Mouse (Mus musculus): ENCODE results near the gene Heatr5a. TPM values are rescaled to one million over a fixed set of nuclear protein-coding genes. Genes with fewer than 3 reads are reported as not detected.

Gene Heatr5a
- polyA plus RNA-seq, 1 experiment from 2014 or later = 13.8 TPM

- no peaks in the 10 kb centered on the region for H3K27me3 ChIP-seq (replicated peaks)
- no peak overlapping the region for H3K9ac ChIP-seq
- H3K4me2 ChIP-seq = no peak overlapping the region
- H3K36me3 ChIP-seq = 0 out of 2 replicates have a peak, but pooled peaks cover 7% of the 10 kb centered on the region
- peaks cover 40% of the 10 kb centered on the region for H3K4me1 ChIP-seq
- H3K9me3 ChIP-seq (replicated peaks) = no peaks in the 10 kb centered on the region
- 14% methylated on average over 3 of the region's 3 CpGs for WGBS (ENCODE audit: insufficient replicate concordance)
- peak; percentile 54 for ATAC-seq
- H3K27ac ChIP-seq = 0 out of 2 replicates have a peak overlapping the region, but pooled peaks have one; percentile 54
- H3K4me3 ChIP-seq = no peak overlapping the region
Observed at GRCm38 (mm10) chr12:51835219-51835618, 135.9 kb downstream of the Heatr5a start.

- H3K9ac ChIP-seq = peak overlapping the region; percentile 100; the same call in 1 of the 2 replicates
Observed at GRCm38 (mm10) chr12:51831931-51832330, 139.2 kb downstream of the Heatr5a start.

GRCm38 (mm10) chr12:51831296-51831695, 139.8 kb downstream of the Heatr5a start:
- H3K27ac ChIP-seq = peak overlapping the region; percentile 100

More at GRCm38 (mm10) chr12:51831931-51832330, 139.2 kb downstream of the Heatr5a start:
- Histone ChIP-seq H3K36me3 (peaks cover 15% of the 10 kb centered on the region), H3K4me2 (peak overlapping the region; percentile 71), H3K4me1 (peaks cover 40% of the 10 kb centered on the region), H3K27me3 (replicated peaks) (no peaks in the 10 kb centered on the region), H3K9me3 (replicated peaks) (no peaks in the 10 kb centered on the region), H3K4me3 (peak overlapping the region; percentile 95), H3K27ac (peak overlapping the region; percentile 100)
- 75% methylated on average over 13 of the region's 13 CpGs for whole genome bisulfite sequencing (ENCODE audit: insufficient replicate concordance)
- no peak for ATAC-seq

GRCm38 (mm10) chr12:51830671-51831070, 140.4 kb downstream of the Heatr5a start:
- peak overlapping the region; percentile 100 for H3K27ac ChIP-seq
- WGBS (ENCODE audit: insufficient replicate concordance) = 57% methylated on average over 1 of the region's 1 CpGs
- H3K9me3 ChIP-seq (replicated peaks) = no peaks in the 10 kb centered on the region
- peak overlapping the region; percentile 100 for H3K9ac ChIP-seq
- no peaks in the 10 kb centered on the region for H3K27me3 ChIP-seq (replicated peaks)
- ATAC-seq = no peak
- H3K4me1 ChIP-seq = peaks cover 44% of the 10 kb centered on the region
- peak overlapping the region; percentile 71 for H3K4me2 ChIP-seq
- H3K36me3 ChIP-seq = peaks cover 24% of the 10 kb centered on the region
- H3K4me3 ChIP-seq = peak overlapping the region; percentile 95

More at GRCm38 (mm10) chr12:51831296-51831695, 139.8 kb downstream of the Heatr5a start:
- 23% methylated on average over 3 of the region's 3 CpGs for whole genome bisulfite sequencing (ENCODE audit: insufficient replicate concordance)
- H3K9me3 ChIP-seq (replicated peaks) = no peaks in the 10 kb centered on the region
- peak overlapping the region; percentile 71 for H3K4me2 ChIP-seq
- peak overlapping the region; percentile 95 for H3K4me3 ChIP-seq
- ATAC-seq = no peak
- no peaks in the 10 kb centered on the region for H3K27me3 ChIP-seq (replicated peaks)
- H3K4me1 ChIP-seq = peaks cover 44% of the 10 kb centered on the region
- peaks cover 20% of the 10 kb centered on the region for H3K36me3 ChIP-seq
- peak overlapping the region; percentile 100 for H3K9ac ChIP-seq

GRCm38 (mm10) chr12:51830077-51830402, 141.1 kb downstream of the Heatr5a start:
- H3K4me1 ChIP-seq = peaks cover 42% of the 10 kb centered on the region
- peak overlapping the region; percentile 100 for H3K9ac ChIP-seq
- WGBS (ENCODE audit: insufficient replicate concordance) = under 1% methylated on average over 12 of the region's 12 CpGs
- H3K4me3 ChIP-seq = peak overlapping the region; percentile 95
- peak; percentile 33 for ATAC-seq
- peak overlapping the region; percentile 100 for H3K27ac ChIP-seq
- peak overlapping the region; percentile 71 for H3K4me2 ChIP-seq
- no peaks in the 10 kb centered on the region for H3K9me3 ChIP-seq (replicated peaks)
- peaks cover 29% of the 10 kb centered on the region for H3K36me3 ChIP-seq
- no peaks in the 10 kb centered on the region for H3K27me3 ChIP-seq (replicated peaks)

GRCm38 (mm10) chr12:51829290-51830076, 141.6 kb downstream of the Heatr5a start, which contains the start of gene Hectd1:
Hectd1 (minus strand) TSS chr12:51829536.
- peak within 1 kb of the TSS; percentile 95 for H3K4me3 ChIP-seq
- H3K36me3 ChIP-seq = peaks cover 34% of the 10 kb centered on the region
- peak within 1 kb of the TSS; percentile 100 for H3K27ac ChIP-seq
- H3K4me1 ChIP-seq = peaks cover 45% of the 10 kb centered on the region
- H3K27me3 ChIP-seq (replicated peaks) = no peaks in the 10 kb centered on the region
- no peaks in the 10 kb centered on the region for H3K9me3 ChIP-seq (replicated peaks)
- peak within 1 kb of the TSS; percentile 71 for H3K4me2 ChIP-seq
- WGBS (ENCODE audit: insufficient replicate concordance) = under 1% methylated on average over 104 of the region's 114 CpGs
- ATAC-seq = peak; percentile 88
- peak within 1 kb of the TSS; percentile 100 for H3K9ac ChIP-seq

GRCm38 (mm10) chr12:51828716-51829289, 142.3 kb downstream of the Heatr5a start:
- Histone ChIP-seq H3K4me2 (peak overlapping the region; percentile 71), H3K4me1 (peaks cover 49% of the 10 kb centered on the region), H3K4me3 (peak overlapping the region; percentile 95), H3K9ac (peak overlapping the region; percentile 100), H3K27ac (peak overlapping the region; percentile 100), H3K36me3 (peaks cover 41% of the 10 kb centered on the region), H3K9me3 (replicated peaks) (no peaks in the 10 kb centered on the region), H3K27me3 (replicated peaks) (no peaks in the 10 kb centered on the region)
- under 1% methylated on average over 66 of the region's 66 CpGs for WGBS (ENCODE audit: insufficient replicate concordance)
- ATAC-seq = peak; percentile 59

GRCm38 (mm10) chr12:51827958-51828650, 143.0 kb downstream of the Heatr5a start:
- WGBS (ENCODE audit: insufficient replicate concordance) = 4% methylated on average over 6 of the region's 6 CpGs

More at GRCm38 (mm10) chr12:51827958-51828650, 143.0 kb downstream of the Heatr5a start:
- H3K27ac ChIP-seq = peak overlapping the region; percentile 100
- peak overlapping the region; percentile 100 for H3K9ac ChIP-seq
- no peak for ATAC-seq
- peaks cover 54% of the 10 kb centered on the region for H3K4me1 ChIP-seq
- no peaks in the 10 kb centered on the region for H3K9me3 ChIP-seq (replicated peaks)
- H3K4me3 ChIP-seq = peak overlapping the region; percentile 95
- peaks cover 46% of the 10 kb centered on the region for H3K36me3 ChIP-seq
- peak overlapping the region; percentile 71 for H3K4me2 ChIP-seq
- no peaks in the 10 kb centered on the region for H3K27me3 ChIP-seq (replicated peaks)

Other genes with a start within 250 kb of the Heatr5a start
- gene Hectd1, start 141.8 kb downstream of the Heatr5a start, polyA plus RNA-seq (2016; fragmentation: Nextera tagmentation; extraction: Ambion mirVana) = 48.0 and 48.4 TPM in 2 replicates
- gene Dtd2, start 35.2 kb upstream of the Heatr5a start, polyA plus RNA-seq (2016; fragmentation: Nextera tagmentation; extraction: Ambion mirVana) = 20.2 and 20.9 TPM in 2 replicates
- not detected in 2 replicates for gene Gpr33, start 56.7 kb upstream of the Heatr5a start, polyA plus RNA-seq (2016; fragmentation: Nextera tagmentation; extraction: Ambion mirVana)
- 7.0 and 7.6 TPM in 2 replicates for gene Nubpl, start 126.4 kb upstream of the Heatr5a start, polyA plus RNA-seq (2016; fragmentation: Nextera tagmentation; extraction: Ambion mirVana)

Data from liver, embryonic 12.5 days (tissue).